Mouse (Mus musculus) hindbrain, embryonic 11.5 days (tissue): Measurements from ENCODE around the gene Rgl1. TPM values are rescaled to one million over a fixed set of nuclear protein-coding genes. Genes with fewer than 3 reads are reported as not detected.

Experiments used
- ATAC-seq: fragments of 200-750 bp; cut with Nextera tagmentation; 2 replicates; pipeline ENCODE4 v1.8.0; 2017; ENCODE audit warnings: mild to moderate bottlenecking, moderate TSS enrichment, moderate library complexity; ENCODE audit not compliant: low FRiP score
- DNase-seq: peaks from one replicate; pipeline ENCODE4 v3.0.0-alpha.2; 2015; ENCODE audit warnings: low spot score
- H3K27ac ChIP-seq: fragments of 300-500 bp; sonication (generic); 2 replicates; pipeline ENCODE4 v1.5.1; 2014; ENCODE audit warnings: mild to moderate bottlenecking, low read depth, low read length
- H3K27me3 ChIP-seq: fragments of 300-500 bp; sonication (generic); 2 replicates; pipeline ENCODE4 v1.6.1; 2014; ENCODE audit warnings: mild to moderate bottlenecking, low read length, moderate library complexity, mixed read lengths; ENCODE audit not compliant: control insufficient read depth, insufficient read depth
- H3K36me3 ChIP-seq: fragments of 300-500 bp; sonication (generic); 2 replicates; pipeline ENCODE4 v1.6.1; 2014; ENCODE audit warnings: mild to moderate bottlenecking, low read length, moderate library complexity, mixed read lengths; ENCODE audit not compliant: control insufficient read depth, insufficient read depth
- H3K4me1 ChIP-seq: fragments of 300-500 bp; sonication (generic); replicated peaks from 2 replicates; pipeline ENCODE4 v1.6.1; 2014; ENCODE audit warnings: low read length, mixed read lengths; ENCODE audit not compliant: control insufficient read depth, insufficient read depth
- H3K4me2 ChIP-seq: fragments of 300-500 bp; sonication (generic); replicated peaks from 2 replicates; pipeline ENCODE4 v1.6.1; 2014; ENCODE audit warnings: mild to moderate bottlenecking, low read depth, low read length
- H3K4me3 ChIP-seq: fragments of 300-500 bp; sonication (generic); 2 replicates; pipeline ENCODE4 v1.5.1; 2014; ENCODE audit warnings: low read depth, low read length
- H3K9ac ChIP-seq: fragments of 300-500 bp; sonication (generic); 2 replicates; pipeline ENCODE4 v1.6.1; 2014; ENCODE audit warnings: low read depth, low read length
- H3K9me3 ChIP-seq: fragments of 300-500 bp; sonication (generic); 2 replicates; pipeline ENCODE4 v1.6.1; 2016; ENCODE audit warnings: low read length; ENCODE audit not compliant: control insufficient read depth
- WGBS: fragments of 180-500 bp; shearing (Covaris S2); extraction: QIAGEN DNeasy Blood & Tissue Kit; methylation state at CpG from one replicate; pipeline ENCODE4 v1.1.7; 2014; 5-methylcytosine and 5-hydroxymethylcytosine counted together
- polyA plus RNA-seq: library from polyadenylated mRNA; unstranded; fragments of >200 nt; fragmentation: Nextera tagmentation; extraction: Ambion mirVana; gene quantifications from 2 replicates; pipeline ENCODE4 v1.2.1, GENCODE M21; 2014

Rgl1 gene
- polyA plus RNA-seq, 1 experiment from 2014 or later, result 26.6 TPM

DNA sequence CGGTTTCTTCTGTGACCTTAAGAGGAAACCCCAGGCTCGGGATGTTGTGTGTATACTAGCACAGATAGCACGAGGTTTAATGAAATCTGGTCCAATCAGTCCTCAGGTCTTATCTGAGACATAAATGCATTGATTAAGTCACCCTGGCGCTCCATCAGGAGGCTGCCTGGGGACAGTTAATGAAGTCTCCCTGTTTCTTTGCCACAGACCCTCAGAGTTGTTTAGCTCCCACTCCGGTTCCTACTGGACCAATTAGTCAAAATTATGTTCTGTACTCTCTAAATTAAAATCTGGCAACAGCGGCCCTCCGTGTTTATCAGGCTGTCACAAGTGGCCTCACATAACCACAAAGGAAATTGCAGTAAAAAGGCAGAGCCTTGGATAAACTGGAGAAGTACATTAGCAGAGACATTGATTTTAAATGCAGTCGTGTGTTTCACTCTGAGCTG lies 78.4 kb downstream of the Rgl1 start:
- Histone ChIP-seq H3K4me3 (no peak overlapping the region), H3K9ac (no peak overlapping the region), H3K36me3 (no peaks in the 10 kb centered on the region), H3K27me3 (no peaks in the 10 kb centered on the region), H3K9me3 (no peaks in the 10 kb centered on the region), H3K4me1 (peaks cover 6% of the 10 kb centered on the region; the same call in 1 of the 2 replicates), H3K4me2 (no peak overlapping the region), H3K27ac (no peak overlapping the region)
- 32% methylated on average over 8 of the region's 8 CpGs for WGBS
- peak; percentile 33 for ATAC-seq
- no peak for DNase-seq

GRCm38 (mm10) chr1:152687099-152687730 lies 78.9 kb downstream of the Rgl1 start:
- H3K4me3 ChIP-seq, result no peak overlapping the region
- H3K4me1 ChIP-seq, result peaks cover 6% of the 10 kb centered on the region; the same call in 1 of the 2 replicates
- no peaks in the 10 kb centered on the region for H3K36me3 ChIP-seq
- no peaks in the 10 kb centered on the region for H3K27me3 ChIP-seq
- peak; percentile 33 for ATAC-seq
- no peaks in the 10 kb centered on the region for H3K9me3 ChIP-seq
- 0 out of 2 replicates have a peak overlapping the region, but pooled peaks have one; percentile 11 for H3K9ac ChIP-seq
- 10% methylated on average over 6 of the region's 6 CpGs for WGBS
- H3K4me2 ChIP-seq, result no peak overlapping the region
- no peak overlapping the region for H3K27ac ChIP-seq
- peak; percentile 44 for DNase-seq

DNA sequence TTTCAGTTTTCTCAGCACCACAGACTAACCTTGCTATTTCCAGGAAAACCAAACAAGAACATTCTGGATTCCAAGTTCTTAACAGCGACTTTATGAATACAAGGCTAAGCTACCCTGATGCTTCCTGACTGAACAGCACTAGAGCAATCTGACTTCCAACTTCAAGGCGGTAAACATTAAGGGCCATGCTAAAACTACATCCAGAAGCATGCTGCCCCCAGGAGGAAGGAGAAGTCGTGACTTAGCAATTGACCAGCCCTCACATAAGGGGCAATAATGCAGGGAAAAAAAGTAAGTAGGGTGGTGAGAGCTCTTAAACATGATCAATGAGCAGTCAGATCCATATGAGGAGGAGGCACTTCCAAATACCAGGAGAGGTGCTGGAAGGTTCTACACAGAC lies 80.6 kb downstream of the Rgl1 start:
- ATAC-seq (no peak), DNase-seq (no peak)
- no peak overlapping the region for H3K4me3 ChIP-seq
- 77% methylated on average over 3 of the region's 3 CpGs for WGBS
- H3K4me2 ChIP-seq, result no peak overlapping the region
- H3K9me3 ChIP-seq, result no peaks in the 10 kb centered on the region
- peaks cover 6% of the 10 kb centered on the region; the same call in 1 of the 2 replicates for H3K4me1 ChIP-seq
- no peak overlapping the region for H3K27ac ChIP-seq
- no peaks in the 10 kb centered on the region for H3K36me3 ChIP-seq
- no peaks in the 10 kb centered on the region for H3K27me3 ChIP-seq
- H3K9ac ChIP-seq, result no peak overlapping the region

GRCm38 (mm10) chr1:152682368-152683194 lies 83.6 kb downstream of the Rgl1 start:
- ATAC-seq (no peak), DNase-seq (no peak)
- H3K27me3 ChIP-seq, result no peaks in the 10 kb centered on the region
- no peak overlapping the region for H3K27ac ChIP-seq
- H3K4me3 ChIP-seq, result no peak overlapping the region
- WGBS, result 79% methylated on average over 11 of the region's 11 CpGs
- H3K9ac ChIP-seq, result no peak overlapping the region
- H3K36me3 ChIP-seq, result no peaks in the 10 kb centered on the region
- no peaks in the 10 kb centered on the region for H3K9me3 ChIP-seq
- H3K4me2 ChIP-seq, result no peak overlapping the region
- H3K4me1 ChIP-seq, result peaks cover 6% of the 10 kb centered on the region; the same call in 1 of the 2 replicates

DNA sequence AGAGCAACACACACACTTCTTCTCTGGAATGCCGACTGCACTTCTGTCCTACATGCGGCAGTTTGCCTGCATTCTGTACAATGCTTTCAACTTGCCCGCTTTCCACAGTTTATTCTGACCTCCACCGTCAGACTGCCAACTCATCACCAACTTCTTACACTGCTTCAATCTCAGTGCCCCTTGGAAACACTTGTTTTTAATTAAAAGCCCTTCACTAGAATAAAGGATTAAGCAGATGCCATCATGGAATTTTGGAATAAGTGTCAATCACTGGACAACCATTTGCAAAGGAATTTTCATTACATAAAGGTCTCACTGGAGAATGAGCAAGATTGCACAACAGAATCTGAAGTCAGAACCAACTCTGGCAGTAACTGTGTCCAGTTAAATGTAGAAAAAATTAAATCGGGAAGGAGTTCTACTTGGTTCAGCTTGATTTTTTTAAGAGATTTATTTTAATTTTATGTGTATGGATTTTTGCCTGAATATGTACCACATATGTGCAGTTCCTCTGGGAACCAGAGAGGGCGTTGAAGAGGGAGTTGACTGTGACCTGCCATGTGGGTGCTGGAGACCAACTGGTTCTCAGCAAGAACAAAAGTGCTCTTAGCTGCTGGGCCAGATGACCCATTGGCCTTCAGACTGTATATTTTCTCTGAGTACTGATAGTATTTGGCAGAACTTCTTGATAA lies 84.3 kb downstream of the Rgl1 start:
- ATAC-seq (no peak), DNase-seq (no peak)
- H3K27me3 ChIP-seq, result no peaks in the 10 kb centered on the region
- WGBS, result 77% methylated on average over 6 of the region's 6 CpGs
- no peaks in the 10 kb centered on the region for H3K4me1 ChIP-seq
- no peaks in the 10 kb centered on the region for H3K36me3 ChIP-seq
- no peaks in the 10 kb centered on the region for H3K9me3 ChIP-seq
- no peak overlapping the region for H3K27ac ChIP-seq
- H3K9ac ChIP-seq, result no peak overlapping the region
- no peak overlapping the region for H3K4me3 ChIP-seq
- no peak overlapping the region for H3K4me2 ChIP-seq

GRCm38 (mm10) chr1:152681116-152681515 lies 85.0 kb downstream of the Rgl1 start:
- H3K9me3 ChIP-seq, result no peaks in the 10 kb centered on the region
- ATAC-seq, result no peak
- H3K9ac ChIP-seq, result no peak overlapping the region
- no peak overlapping the region for H3K4me3 ChIP-seq
- no peak overlapping the region for H3K4me2 ChIP-seq
- H3K27me3 ChIP-seq, result no peaks in the 10 kb centered on the region
- 65% methylated on average over 8 of the region's 8 CpGs for WGBS
- no peak overlapping the region for H3K27ac ChIP-seq
- H3K36me3 ChIP-seq, result no peaks in the 10 kb centered on the region
- H3K4me1 ChIP-seq, result no peaks in the 10 kb centered on the region
- DNase-seq, result no peak

GRCm38 (mm10) chr1:152678451-152678850 lies 87.7 kb downstream of the Rgl1 start:
- Histone ChIP-seq H3K9ac (no peak overlapping the region), H3K4me3 (no peak overlapping the region), H3K9me3 (no peaks in the 10 kb centered on the region), H3K4me1 (no peaks in the 10 kb centered on the region), H3K4me2 (no peak overlapping the region), H3K27me3 (no peaks in the 10 kb centered on the region), H3K36me3 (no peaks in the 10 kb centered on the region), H3K27ac (no peak overlapping the region)
- DNase-seq (no peak), ATAC-seq (no peak)
- 42% methylated on average over 5 of the region's 5 CpGs for WGBS

DNA sequence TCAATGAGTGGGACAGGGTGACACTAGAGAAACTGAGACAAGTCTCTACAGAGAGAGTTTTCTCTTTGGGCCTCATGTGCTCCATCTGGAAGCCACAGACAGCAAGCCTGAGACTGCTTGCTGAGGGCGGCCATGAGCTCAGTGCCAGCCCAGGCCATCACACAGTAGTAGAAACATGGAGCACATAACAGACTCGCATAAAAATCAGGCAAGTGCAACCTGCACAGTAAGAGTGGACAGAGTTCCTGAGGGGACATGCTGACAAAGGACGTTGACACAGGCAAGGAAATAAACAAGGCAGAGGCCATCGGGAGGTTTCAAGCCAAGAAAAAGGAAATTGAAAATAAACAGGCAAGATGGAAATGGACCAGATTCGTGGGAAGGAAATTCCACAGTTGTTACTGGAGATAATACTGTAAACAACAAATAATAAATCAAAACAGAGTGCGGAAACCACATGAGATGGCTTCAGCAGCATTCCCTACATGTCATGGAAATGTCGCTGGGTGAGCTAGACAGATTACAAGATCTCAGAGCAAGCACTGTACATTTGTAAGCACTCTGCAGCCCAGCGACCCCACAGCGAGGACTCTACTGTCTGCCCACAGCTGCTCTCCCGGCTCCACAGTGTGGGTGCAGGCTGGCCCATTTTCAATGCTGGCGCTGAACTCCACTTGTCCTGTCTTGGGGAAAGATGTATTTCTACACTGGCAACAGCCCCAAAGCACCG lies 88.5 kb downstream of the Rgl1 start:
- Histone ChIP-seq H3K9me3 (no peaks in the 10 kb centered on the region), H3K4me3 (no peak overlapping the region), H3K4me2 (no peak overlapping the region), H3K9ac (no peak overlapping the region), H3K27me3 (no peaks in the 10 kb centered on the region), H3K36me3 (no peaks in the 10 kb centered on the region), H3K27ac (no peak overlapping the region), H3K4me1 (no peaks in the 10 kb centered on the region)
- 79% methylated on average over 12 of the region's 12 CpGs for WGBS
- DNase-seq (no peak), ATAC-seq (no peak)
